Mouse (Mus musculus) cerebellum, adult 18-20 months (tissue): ENCODE results near the gene Tmigd3.

Experiments used
- DNase-seq, 2 experiments: peaks; one replicate each; pipeline ENCODE4 v3.0.0; 2021

Gene Tmigd3

GRCm38 (mm10) chr3:105936111-105936510 lies 65.4 kb downstream of the Tmigd3 start:
- no peak for DNase-seq

- DNase-seq: no peak
Measured at GRCm38 (mm10) chr3:105951348-105951747, 80.6 kb downstream of the Tmigd3 start.

- DNase-seq: no peak
Measured at GRCm38 (mm10) chr3:105957235-105957634, 86.5 kb downstream of the Tmigd3 start.

GRCm38 (mm10) chr3:105958204-105958603 lies 87.5 kb downstream of the Tmigd3 start:
- DNase-seq: no peak

GRCm38 (mm10) chr3:105958974-105959580 lies 88.4 kb downstream of the Tmigd3 start, which contains the start of gene Wdr77:
TSS of gene Wdr77 (plus strand) at chr3:105959369.
- DNase-seq: peak; percentile 92 to 93

GRCm38 (mm10) chr3:105959585-105959984 lies 88.9 kb downstream of the Tmigd3 start:
- DNase-seq: no peak

- no peak for DNase-seq
Measured at GRCm38 (mm10) chr3:105959999-105960398, 89.3 kb downstream of the Tmigd3 start, which contains the start of gene Atp5f1. TSS of gene Atp5f1 (minus strand) at chr3:105960099.

GRCm38 (mm10) chr3:105960700-105961099 lies 90.0 kb downstream of the Tmigd3 start:
- peak in 1 of 2 experiments; percentile 15 for DNase-seq

- no peak for DNase-seq
Measured at GRCm38 (mm10) chr3:105971831-105972446, 101.2 kb downstream of the Tmigd3 start.

- DNase-seq: no peak
Measured at GRCm38 (mm10) chr3:105973411-105973810, 102.7 kb downstream of the Tmigd3 start, which contains the start of gene Ovgp1. TSS of gene Ovgp1 (plus strand) at chr3:105973711.
